Mouse (Mus musculus): Measurements from ENCODE around the gene Haus6. TPM values are rescaled to one million over a fixed set of nuclear protein-coding genes. Genes with fewer than 3 reads are reported as not detected.

The Haus6 gene
- 2.3 and 2.4 TPM in 2 replicates for polyA plus RNA-seq (2021; fragmentation: Nextera tagmentation)
- long read RNA-seq, experiment 1, full-length matches to known transcripts = 4 of 9 reads
- long read RNA-seq, experiment 1, partial matches to known transcripts = 1 of 9 reads
- long read RNA-seq, experiment 1, other reads (novel, unspliced or antisense) = 4 of 9 reads
- long read RNA-seq, experiment 2, partial matches to known transcripts = 3 of 4 reads
- long read RNA-seq, experiment 2, other reads (novel, unspliced or antisense) = 1 of 4 reads

GRCm38 (mm10) chr4:86611524-86612288, at the start of gene Haus6:
Haus6 (minus strand) TSS chr4:86612055.

GRCm38 (mm10) chr4:86575283-86575983, 36.4 kb downstream of the Haus6 start, which contains the start of gene Rraga:
Rraga (plus strand) TSS chr4:86575668.

DNA sequence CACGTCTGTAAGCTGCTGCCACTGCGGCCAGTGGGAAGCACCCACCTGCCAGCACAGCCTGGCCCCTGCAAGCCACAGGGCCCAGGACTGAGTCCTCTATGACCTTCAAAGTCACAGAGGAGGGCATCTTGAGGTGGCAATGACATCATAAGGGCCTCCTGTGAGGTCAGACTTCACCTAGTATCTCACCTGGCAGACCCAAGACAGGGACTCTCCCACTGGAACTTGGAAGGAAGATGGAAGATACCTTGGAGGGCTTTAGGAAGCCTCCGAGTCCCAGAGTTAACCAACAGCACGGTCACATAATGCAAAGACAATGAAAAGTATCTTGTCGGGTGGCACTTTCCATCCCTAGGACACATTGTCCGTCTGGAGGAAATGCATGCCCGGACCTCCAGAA, 53.6 kb downstream of the Haus6 start, which contains the start of gene Saxo1:
Saxo1 (minus strand) TSS at position 101 of the 400 bp plus-strand sequence.

Other genes with a start within 250 kb of the Haus6 start
- 0.08 TPM in 1 of 2 replicates, not detected in the other for gene Saxo1, start 53.7 kb downstream of the Haus6 start, polyA plus RNA-seq (2021; fragmentation: Nextera tagmentation)
- gene Rraga, start 36.4 kb downstream of the Haus6 start, polyA plus RNA-seq (2021; fragmentation: Nextera tagmentation) = 31.7 and 113 TPM in 2 replicates
- 11.4 and 11.9 TPM in 2 replicates for gene Plin2, start 58.0 kb upstream of the Haus6 start, polyA plus RNA-seq (2021; fragmentation: Nextera tagmentation)
- gene Dennd4c, start 136.5 kb upstream of the Haus6 start, polyA plus RNA-seq (2021; fragmentation: Nextera tagmentation) = 0.94 TPM in 2 replicates
- gene Rps6, start 245.4 kb upstream of the Haus6 start, polyA plus RNA-seq (2021; fragmentation: Nextera tagmentation) = 1,476 and 1,640 TPM in 2 replicates